Mouse (Mus musculus): ENCODE results near the gene Sbf2.
"Not testable (repeated sequence)": the region's sequence is repeated elsewhere in the genome, so short reads cannot be mapped to it uniquely, and the experiment has no call there.

The Sbf2 gene

GRCm38 (mm10) chr7:110614133-110615063, at the start of gene Sbf2:
Gene Sbf2, minus strand, starts transcription at chr7:110614922.
- DNase-seq (ENCODE audit: low read depth, low spot score) = peak; percentile 91

- no peak for DNase-seq (ENCODE audit: low read depth, low spot score)
Observed at GRCm38 (mm10) chr7:110658378-110658928, 43.7 kb upstream of the Sbf2 start.

DNA sequence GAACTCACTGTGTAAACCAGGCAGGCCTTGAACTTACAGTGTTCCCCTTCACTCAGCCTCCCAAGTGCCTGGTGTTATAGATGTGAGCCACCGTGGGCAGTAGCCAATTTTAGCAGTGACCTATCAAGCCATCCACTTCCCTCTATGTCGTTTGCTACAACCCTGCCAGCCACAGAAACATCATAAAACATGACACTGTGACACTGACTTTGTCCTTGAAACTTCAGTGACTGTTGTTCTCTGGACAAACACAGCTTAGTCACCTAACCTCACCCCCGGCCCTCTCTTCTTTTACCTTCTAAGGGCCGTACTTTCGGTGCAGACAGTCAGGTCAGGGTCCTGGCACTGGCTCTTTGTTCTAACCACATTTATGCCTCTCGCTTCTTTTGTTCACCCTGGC, 41.2 kb upstream of the Sbf2 start:
- no peak for DNase-seq (ENCODE audit: low read depth, low spot score)

- DNase-seq (ENCODE audit: low read depth, low spot score) = no peak
Observed at GRCm38 (mm10) chr7:110655230-110655629, 40.5 kb upstream of the Sbf2 start.

DNA sequence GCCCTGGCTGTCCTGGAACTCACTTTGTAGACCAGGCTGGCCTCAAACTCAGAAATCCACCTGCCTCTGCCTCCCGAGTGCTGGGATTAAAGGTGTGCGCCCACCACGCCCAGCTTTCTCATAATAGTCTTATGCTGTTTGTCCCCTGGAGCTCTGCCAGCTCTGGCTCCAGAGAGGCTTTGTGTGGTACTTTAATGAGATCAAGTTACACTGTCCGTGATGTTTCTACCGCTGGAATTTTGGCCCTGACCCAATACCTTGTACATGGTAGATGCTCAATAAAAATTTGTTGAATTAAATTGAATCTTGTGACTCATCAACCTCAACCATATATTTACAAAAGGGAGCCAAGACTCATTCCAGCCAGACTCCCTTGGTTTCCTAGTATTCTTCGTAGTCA, 36.4 kb upstream of the Sbf2 start:
- DNase-seq (ENCODE audit: low read depth, low spot score) = no peak

DNA sequence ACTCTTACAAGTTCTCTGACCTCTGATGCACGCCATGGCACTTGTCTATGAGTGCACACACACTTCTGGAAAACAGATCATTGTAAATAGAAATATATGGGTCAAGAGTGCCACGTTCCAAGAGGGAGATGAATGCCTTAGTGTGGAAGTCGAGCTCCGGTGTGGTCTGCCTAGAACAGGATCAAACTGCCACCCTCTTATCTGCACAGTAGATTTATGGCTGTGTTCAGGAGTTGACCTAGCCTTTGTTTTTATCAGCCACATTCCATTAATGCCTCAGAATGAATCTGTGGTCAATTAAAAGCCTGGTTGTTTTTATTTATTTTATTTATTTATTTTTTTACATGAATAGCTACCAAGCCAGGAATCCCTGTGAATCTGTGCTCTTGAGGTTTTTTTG, 35.8 kb upstream of the Sbf2 start:
- no peak for DNase-seq (ENCODE audit: low read depth, low spot score)

- no peak for DNase-seq (ENCODE audit: low read depth, low spot score)
Observed at GRCm38 (mm10) chr7:110649133-110649987, 34.6 kb upstream of the Sbf2 start.

DNA sequence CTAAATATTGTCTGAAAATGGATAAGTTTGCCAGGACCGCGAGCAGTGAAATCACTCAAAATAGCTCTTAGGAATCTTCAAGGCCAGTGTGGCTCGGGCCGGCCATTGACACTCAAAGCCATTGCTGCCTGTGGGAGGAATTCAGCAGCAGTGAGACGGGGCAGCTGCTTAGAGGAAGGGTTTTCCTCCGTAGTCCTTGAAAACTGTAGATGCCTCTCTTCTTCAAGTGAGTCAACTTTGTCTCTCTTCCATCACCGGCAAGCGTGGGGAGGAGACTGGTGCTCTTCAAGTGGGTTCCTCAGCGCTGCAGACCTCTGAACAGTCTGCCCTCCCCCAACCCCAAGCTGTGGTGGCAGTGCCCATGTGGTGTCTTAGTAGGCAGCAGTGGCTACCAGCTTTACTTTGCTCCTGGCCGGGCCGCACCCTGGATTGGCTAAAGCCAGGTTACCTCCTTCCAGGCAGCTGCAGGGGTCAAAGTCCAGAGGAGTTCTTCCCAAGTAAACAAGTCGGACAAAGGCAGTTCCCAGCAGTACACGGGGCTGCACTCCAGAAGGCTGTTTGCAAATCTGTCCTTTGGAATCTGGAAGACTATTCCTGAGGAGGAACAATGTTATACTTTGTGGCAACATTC, 33.8 kb upstream of the Sbf2 start:
- DNase-seq (ENCODE audit: low read depth, low spot score) = no peak

GRCm38 (mm10) chr7:110647559-110648454, 33.1 kb upstream of the Sbf2 start:
- DNase-seq (ENCODE audit: low read depth, low spot score) = no peak

- DNase-seq (ENCODE audit: low read depth, low spot score) = no peak
Observed at GRCm38 (mm10) chr7:110646611-110647407, 32.1 kb upstream of the Sbf2 start.

- DNase-seq (ENCODE audit: low read depth, low spot score) = no peak
Observed at GRCm38 (mm10) chr7:110645859-110646258, 31.1 kb upstream of the Sbf2 start.

GRCm38 (mm10) chr7:110645311-110645710, 30.6 kb upstream of the Sbf2 start:
- DNase-seq (ENCODE audit: low read depth, low spot score) = peak; percentile 82

DNA sequence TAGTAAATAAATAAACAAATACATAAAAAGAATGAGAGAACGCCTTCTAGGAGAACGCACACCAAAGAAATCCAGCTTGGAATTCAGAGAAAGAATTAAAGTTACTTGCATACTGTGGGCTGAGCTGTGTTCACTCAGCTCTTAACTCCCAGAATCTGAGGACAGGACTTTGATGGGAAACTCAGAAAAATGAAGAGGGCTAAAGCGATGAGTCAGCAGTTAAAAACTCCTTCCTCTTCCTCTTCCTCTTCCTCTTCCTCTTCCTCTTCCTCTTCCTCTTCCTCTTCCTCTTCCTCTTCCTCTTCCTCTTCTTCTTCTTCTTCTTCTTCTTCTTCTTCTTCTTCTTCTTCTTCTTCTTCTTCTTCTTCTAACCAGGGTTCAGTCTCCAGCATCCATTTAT, 25.2 kb upstream of the Sbf2 start:
- not testable (repeated sequence) for DNase-seq (ENCODE audit: low read depth, low spot score)

- DNase-seq (ENCODE audit: low read depth, low spot score) = no peak
Observed at GRCm38 (mm10) chr7:110639291-110639915, 24.7 kb upstream of the Sbf2 start.

DNA sequence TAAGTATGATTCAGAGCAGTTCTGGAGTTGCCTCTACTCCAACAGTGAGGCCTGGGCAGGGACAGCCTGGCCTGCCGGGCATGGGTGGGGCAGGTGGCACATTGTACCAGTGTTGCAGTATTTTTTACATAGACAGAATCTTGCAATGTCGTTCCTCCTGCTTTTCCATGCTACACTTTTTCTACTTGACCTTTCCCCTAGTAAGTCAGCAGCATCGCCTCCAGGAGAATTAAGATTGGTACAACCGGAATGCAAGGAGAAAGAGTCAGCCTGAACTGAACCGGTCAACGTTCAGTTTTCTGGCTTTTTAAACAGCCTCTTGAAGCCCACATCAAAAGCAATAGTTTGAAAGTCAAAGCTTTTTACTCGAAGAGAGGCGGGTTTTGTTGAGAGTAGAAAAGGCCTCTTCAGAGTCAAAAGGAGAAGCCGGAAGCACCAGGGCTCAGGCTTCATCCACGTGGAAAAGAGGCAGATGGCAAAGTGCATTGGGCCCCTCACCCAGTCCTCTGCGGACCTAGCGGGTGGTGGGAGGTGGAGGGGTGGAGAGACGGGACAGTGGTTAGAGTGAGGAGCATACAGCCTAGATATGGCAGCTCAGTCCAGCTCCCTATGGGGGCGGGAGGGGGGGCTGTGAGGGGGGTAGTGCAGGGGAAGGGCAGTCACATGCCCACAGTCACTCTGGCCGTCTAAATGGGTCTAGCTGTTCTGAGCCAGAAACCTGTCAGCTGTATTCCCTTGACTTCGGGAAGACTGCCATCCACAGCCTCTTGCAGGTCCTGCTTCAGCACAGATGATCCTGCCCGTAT, 23.8 kb upstream of the Sbf2 start:
- DNase-seq (ENCODE audit: low read depth, low spot score) = no peak

GRCm38 (mm10) chr7:110636559-110636958, 21.8 kb upstream of the Sbf2 start:
- DNase-seq (ENCODE audit: low read depth, low spot score) = peak; percentile 57

DNA sequence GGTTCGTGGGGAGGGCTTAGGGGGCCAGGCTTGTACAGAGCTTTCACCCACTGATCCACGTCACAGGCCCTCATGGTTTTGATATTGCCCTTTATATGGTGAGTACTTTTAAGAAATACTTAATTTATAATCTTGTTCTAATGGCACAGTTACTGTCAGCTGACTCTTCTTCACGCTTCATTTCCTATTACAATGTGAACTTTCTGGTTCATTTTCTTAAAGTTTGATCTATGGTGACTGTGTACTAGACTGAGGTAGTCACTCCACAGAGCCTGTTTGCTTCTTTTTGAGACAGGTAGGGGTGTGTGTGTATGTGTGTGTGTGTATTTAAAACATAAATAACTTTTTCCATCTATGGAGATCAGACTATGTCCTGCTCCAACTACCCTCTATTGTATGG, 21.2 kb upstream of the Sbf2 start:
- peak; percentile 49 for DNase-seq (ENCODE audit: low read depth, low spot score)

- DNase-seq (ENCODE audit: low read depth, low spot score) = peak; percentile 83
Observed at GRCm38 (mm10) chr7:110631136-110631888, 16.6 kb upstream of the Sbf2 start.
